Comparison of ENCODE assay signal across 24 mouse cellular contexts in genomic region chr6:100978727-100979460, GRCm38 (mm10).
DNase-seq lines count a peak whose midpoint lies in the region; ATAC-seq and TF ChIP-seq lines count a peak whose summit lies in the region.
"Had no signal": no experiment of that assay in that cellular context is flagged by ENCODE, and none has a peak within 500 bp of the region (broad histone marks: within the 10 kb centered on the region; RNA-seq: fewer than 3 reads in every experiment).

No protein-coding gene starts in this region.

- H3K4me3 ChIP-seq in heart, embryonic 11.5 days (ENCODE audit: low read depth, low read length): no peak overlapping the region
- no peak overlapping the region for H3K4me3 ChIP-seq in hindbrain, embryonic 11.5 days (ENCODE audit: low read depth, low read length)
- H3K4me3 ChIP-seq in hindbrain, embryonic 14.5 days (replicated peaks; ENCODE audit: low read length): no peak overlapping the region
- H3K4me3 ChIP-seq in midbrain, embryonic 15.5 days: no peak overlapping the region
- H3K4me3 ChIP-seq in midbrain, embryonic 10.5 days: no peak overlapping the region
- no peak overlapping the region for H3K4me3 ChIP-seq in midbrain, postnatal 0 days (ENCODE audit: low read depth, low read length)
- H3K4me3 ChIP-seq: embryonic facial prominence, embryonic 13.5 days; embryonic facial prominence, embryonic 15.5 days; erythroblast, embryonic 14.5 days; forebrain, embryonic 10.5 days; forebrain, embryonic 12.5 days; forebrain, embryonic 15.5 days had no signal

- H3K27me3 ChIP-seq in heart, embryonic 11.5 days (ENCODE audit: control insufficient read depth, insufficient read depth, low read length): no peaks in the 10 kb centered on the region
- no peaks in the 10 kb centered on the region for H3K27me3 ChIP-seq in hindbrain, embryonic 11.5 days (ENCODE audit: control insufficient read depth, insufficient read depth, low read length)
- H3K27me3 ChIP-seq in hindbrain, embryonic 14.5 days (ENCODE audit: control insufficient read depth, insufficient read depth, low read length): no peaks in the 10 kb centered on the region
- no peaks in the 10 kb centered on the region for H3K27me3 ChIP-seq in midbrain, embryonic 15.5 days (replicated peaks)
- H3K27me3 ChIP-seq in midbrain, embryonic 10.5 days (ENCODE audit: low read depth, poor library complexity, severe bottlenecking): no peaks in the 10 kb centered on the region
- no peaks in the 10 kb centered on the region for H3K27me3 ChIP-seq in midbrain, postnatal 0 days (ENCODE audit: insufficient read depth, low read length)
- H3K27me3 ChIP-seq: embryonic facial prominence, embryonic 13.5 days; embryonic facial prominence, embryonic 15.5 days; forebrain, embryonic 12.5 days; forebrain, embryonic 15.5 days had no signal

- H3K4me2 ChIP-seq in heart, embryonic 11.5 days: no peak overlapping the region
- no peak overlapping the region for H3K4me2 ChIP-seq in hindbrain, embryonic 11.5 days (replicated peaks; ENCODE audit: low read depth, low read length)
- no peak overlapping the region for H3K4me2 ChIP-seq in hindbrain, embryonic 14.5 days (replicated peaks)
- no peak overlapping the region for H3K4me2 ChIP-seq in midbrain, embryonic 15.5 days
- H3K4me2 ChIP-seq in midbrain, postnatal 0 days (ENCODE audit: low read depth, low read length, poor library complexity, severe bottlenecking): no peak overlapping the region
- H3K4me2 ChIP-seq: embryonic facial prominence, embryonic 13.5 days; embryonic facial prominence, embryonic 15.5 days; forebrain, embryonic 12.5 days; forebrain, embryonic 15.5 days had no signal

- no peak for TF ChIP-seq CTCF in midbrain, postnatal 0 days (IDR thresholded peaks at IDR 0.05)

- H3K27ac ChIP-seq in heart, embryonic 11.5 days (ENCODE audit: low read depth, low read length): no peak overlapping the region
- H3K27ac ChIP-seq in hindbrain, embryonic 11.5 days (ENCODE audit: low read depth, low read length): no peak overlapping the region
- H3K27ac ChIP-seq in hindbrain, embryonic 14.5 days: no peak overlapping the region
- no peak overlapping the region for H3K27ac ChIP-seq in midbrain, embryonic 15.5 days
- no peak overlapping the region for H3K27ac ChIP-seq in midbrain, embryonic 10.5 days (replicated peaks)
- no peak overlapping the region for H3K27ac ChIP-seq in midbrain, postnatal 0 days (ENCODE audit: low read depth, low read length)
- H3K27ac ChIP-seq: embryonic facial prominence, embryonic 15.5 days; forebrain, embryonic 10.5 days; forebrain, embryonic 12.5 days; forebrain, embryonic 15.5 days had no signal

- no peaks in the 10 kb centered on the region for H3K36me3 ChIP-seq in heart, embryonic 11.5 days (ENCODE audit: control insufficient read depth, insufficient read depth, low read length)
- H3K36me3 ChIP-seq in hindbrain, embryonic 11.5 days (ENCODE audit: control insufficient read depth, insufficient read depth, low read length): no peaks in the 10 kb centered on the region
- H3K36me3 ChIP-seq in hindbrain, embryonic 14.5 days (replicated peaks; ENCODE audit: control insufficient read depth, insufficient read depth): no peaks in the 10 kb centered on the region
- no peaks in the 10 kb centered on the region for H3K36me3 ChIP-seq in midbrain, embryonic 15.5 days (replicated peaks)
- H3K36me3 ChIP-seq in midbrain, embryonic 10.5 days: no peaks in the 10 kb centered on the region
- H3K36me3 ChIP-seq in midbrain, postnatal 0 days (ENCODE audit: insufficient read depth, low read length): no peaks in the 10 kb centered on the region
- H3K36me3 ChIP-seq: embryonic facial prominence, embryonic 13.5 days; embryonic facial prominence, embryonic 15.5 days; forebrain, embryonic 10.5 days; forebrain, embryonic 12.5 days; forebrain, embryonic 15.5 days had no signal

- peak; percentile 31 for DNase-seq in heart, adult 11 months
- no peak for DNase-seq in hindbrain, embryonic 11.5 days (ENCODE audit: low spot score)
- no peak for DNase-seq in hindbrain, embryonic 14.5 days (ENCODE audit: low spot score)
- DNase-seq in midbrain, embryonic 10.5 days (ENCODE audit: low spot score): no peak
- no peak for DNase-seq in midbrain, postnatal 0 days (ENCODE audit: low spot score)
- DNase-seq: adrenal gland, adult 2 months; adrenal gland, postnatal 10 days; adrenal gland, postnatal 25 days; cerebellum, adult 11 months; cerebellum, adult 18-20 months; cerebellum, adult 8-10 months; cerebellum, adult 9-11 months; cerebellum, postnatal 14 days; cerebellum, postnatal 36 days; embryo, embryonic 11 days had no signal

- no peaks in the 10 kb centered on the region for H3K9me3 ChIP-seq in heart, embryonic 11.5 days (replicated peaks; ENCODE audit: control insufficient read depth, low read length)
- no peaks in the 10 kb centered on the region for H3K9me3 ChIP-seq in hindbrain, embryonic 11.5 days (ENCODE audit: control insufficient read depth, low read length)
- H3K9me3 ChIP-seq in hindbrain, embryonic 14.5 days (ENCODE audit: control insufficient read depth, low read length): no peaks in the 10 kb centered on the region
- no peaks in the 10 kb centered on the region for H3K9me3 ChIP-seq in midbrain, embryonic 15.5 days
- H3K9me3 ChIP-seq in midbrain, embryonic 10.5 days (replicated peaks): no peaks in the 10 kb centered on the region
- H3K9me3 ChIP-seq in midbrain, postnatal 0 days (ENCODE audit: low read length): no peaks in the 10 kb centered on the region
- H3K9me3 ChIP-seq: embryonic facial prominence, embryonic 13.5 days; embryonic facial prominence, embryonic 15.5 days; forebrain, embryonic 10.5 days; forebrain, embryonic 12.5 days; forebrain, embryonic 15.5 days had no signal

- no peak for ATAC-seq in heart, embryonic 11.5 days (replicated peaks; ENCODE audit: insufficient number of reproducible peaks, low FRiP score, low TSS enrichment)
- ATAC-seq in hindbrain, embryonic 11.5 days (ENCODE audit: low FRiP score): peak; percentile 40; the same call in 1 of the 2 replicates
- ATAC-seq in hindbrain, embryonic 14.5 days (ENCODE audit: low FRiP score): no peak
- peak; percentile 66 for ATAC-seq in midbrain, embryonic 15.5 days (replicated peaks)
- 0 out of 2 replicates have a peak, but pooled peaks have one; percentile 54 for ATAC-seq in midbrain, postnatal 0 days (ENCODE audit: low FRiP score)
- no peak for ATAC-seq in inflammation-experienced regulatory T-cells, adult 6 months
- ATAC-seq: forebrain, embryonic 15.5 days had no signal

- no peak overlapping the region for H3K9ac ChIP-seq in heart, embryonic 11.5 days (ENCODE audit: low read depth, low read length)
- no peak overlapping the region for H3K9ac ChIP-seq in hindbrain, embryonic 11.5 days (ENCODE audit: low read depth, low read length)
- H3K9ac ChIP-seq in hindbrain, embryonic 14.5 days: no peak overlapping the region
- H3K9ac ChIP-seq in midbrain, embryonic 15.5 days: no peak overlapping the region
- no peak overlapping the region for H3K9ac ChIP-seq in midbrain, postnatal 0 days (replicated peaks; ENCODE audit: low read length, poor library complexity, severe bottlenecking)
- H3K9ac ChIP-seq: embryonic facial prominence, embryonic 13.5 days; embryonic facial prominence, embryonic 15.5 days; forebrain, embryonic 12.5 days; forebrain, embryonic 15.5 days had no signal

- WGBS in heart, embryonic 11.5 days (ENCODE audit: insufficient replicate concordance): 84% methylated on average over 9 of the region's 9 CpGs
- 79% methylated on average over 9 of the region's 9 CpGs for WGBS in hindbrain, embryonic 11.5 days
- WGBS in hindbrain, embryonic 14.5 days: 71% methylated on average over 9 of the region's 9 CpGs
- WGBS in midbrain, embryonic 15.5 days: 73% methylated on average over 9 of the region's 9 CpGs
- WGBS in midbrain, embryonic 10.5 days: 87% methylated on average over 9 of the region's 9 CpGs
- WGBS in midbrain, postnatal 0 days: 74% methylated on average over 9 of the region's 9 CpGs

- H3K4me1 ChIP-seq in heart, embryonic 11.5 days (ENCODE audit: control insufficient read depth, insufficient read depth, low read length): 0 out of 2 replicates have a peak, but pooled peaks cover 4% of the 10 kb centered on the region
- 0 out of 2 replicates have a peak, but pooled peaks cover 6% of the 10 kb centered on the region for H3K4me1 ChIP-seq in hindbrain, embryonic 11.5 days (replicated peaks; ENCODE audit: control insufficient read depth, insufficient read depth, low read length)
- peaks cover 25% of the 10 kb centered on the region for H3K4me1 ChIP-seq in hindbrain, embryonic 14.5 days (replicated peaks; ENCODE audit: control insufficient read depth, insufficient read depth, low read length)
- H3K4me1 ChIP-seq in midbrain, embryonic 15.5 days: peaks cover 17% of the 10 kb centered on the region
- H3K4me1 ChIP-seq in midbrain, embryonic 10.5 days: peaks cover 41% of the 10 kb centered on the region
- H3K4me1 ChIP-seq in midbrain, postnatal 0 days (ENCODE audit: insufficient read depth, low read length): peaks cover 7% of the 10 kb centered on the region; the same call in 1 of the 2 replicates

Comparison
In these comparisons a context has a peak if more than half of its experiments do, and no peak if none do; other contexts are left out.
1. ATAC-seq: peak in hindbrain, embryonic 11.5 days (single experiment), midbrain, embryonic 15.5 days (single experiment) and midbrain, postnatal 0 days (single experiment); none in heart, embryonic 11.5 days (single experiment), hindbrain, embryonic 14.5 days (single experiment) and inflammation-experienced regulatory T-cells, adult 6 months (single experiment).